Mouse (Mus musculus): ENCODE results near the gene H2-Ob.

DNA sequence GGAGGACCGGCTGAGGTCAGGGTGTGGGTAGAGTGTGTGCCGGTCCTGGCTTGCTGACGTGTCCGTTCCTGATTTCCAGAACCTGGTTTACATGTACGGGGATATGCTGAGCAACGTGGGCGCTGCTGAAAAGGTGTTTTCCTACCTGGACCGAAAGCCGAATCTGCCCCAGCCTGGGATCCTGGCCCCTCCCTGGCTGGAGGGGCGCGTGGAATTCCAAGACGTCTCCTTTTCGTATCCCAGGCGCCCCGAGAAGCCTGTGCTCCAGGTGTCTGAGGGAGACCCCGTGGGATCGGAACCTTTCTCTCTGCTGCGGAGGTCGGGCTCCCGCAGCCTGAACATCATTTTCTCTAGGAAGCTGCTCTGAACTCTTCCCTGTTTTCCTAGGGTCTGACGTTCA, 24.8 kb upstream of the H2-Ob start:
- TF ChIP-seq POLR2A (IDR thresholded peaks at IDR 0.05; ENCODE audit: insufficient read depth, low read depth, low read length), result no peak
- TF ChIP-seq CTCF (IDR thresholded peaks at IDR 0.05; ENCODE audit: insufficient read depth, low read depth, low read length), result no peak

Measured in olfactory bulb, adult 2 months (tissue).